Mouse (Mus musculus) lung, embryonic 14.5 days (tissue): ENCODE measurements at regions not wholly inside any gene's neighbourhood (a gene's known extent, or its start where the extent isn't known, plus 50 kb on each side); places are given as distances from the start of the nearest gene placed in this dataset.

ENCODE experiments used
- ATAC-seq: fragments of 200-750 bp; cut with Nextera tagmentation; 2 replicates; pipeline ENCODE4 v1.8.0; 2017; ENCODE audit warnings: mild to moderate bottlenecking, moderate TSS enrichment, moderate library complexity; ENCODE audit not compliant: insufficient read depth
- DNase-seq: peaks from one replicate; pipeline ENCODE4 v3.0.0-alpha.2; 2015
- H3K27ac ChIP-seq: fragments of 300-500 bp; sonication (generic); 2 replicates; pipeline ENCODE4 v1.5.1; 2014; ENCODE audit warnings: low read depth, mild to moderate bottlenecking, moderate library complexity
- H3K27me3 ChIP-seq: fragments of 300-500 bp; sonication (generic); 2 replicates; pipeline ENCODE4 v1.6.1; 2014; ENCODE audit warnings: low read length, control low read depth; ENCODE audit not compliant: insufficient read depth
- H3K36me3 ChIP-seq: fragments of 300-500 bp; sonication (generic); 2 replicates; pipeline ENCODE4 v1.6.1; 2014; ENCODE audit warnings: control low read depth; ENCODE audit not compliant: insufficient read depth
- H3K4me1 ChIP-seq: fragments of 300-500 bp; sonication (generic); 2 replicates; pipeline ENCODE4 v1.6.1; 2014; ENCODE audit warnings: antibody characterized with exemption, control low read depth; ENCODE audit not compliant: insufficient read depth
- H3K4me2 ChIP-seq: fragments of 300-500 bp; sonication (generic); 2 replicates; pipeline ENCODE4 v1.6.1; 2014; ENCODE audit warnings: mild to moderate bottlenecking
- H3K4me3 ChIP-seq: fragments of 300-500 bp; sonication (generic); 2 replicates; pipeline ENCODE4 v1.5.1; 2014; ENCODE audit warnings: low read depth, low read length
- H3K9ac ChIP-seq: fragments of 300-500 bp; sonication (generic); 2 replicates; pipeline ENCODE4 v1.6.1; 2014
- H3K9me3 ChIP-seq: fragments of 300-500 bp; sonication (generic); 2 replicates; pipeline ENCODE4 v1.6.1; 2016; ENCODE audit warnings: low read depth, low read length, control low read depth
- CTCF ChIP-seq: IDR thresholded peaks from 2 replicates; pipeline ENCODE4 v1.5.1; 2016; ENCODE audit warnings: antibody characterized with exemption, low read depth
- WGBS: fragments of 180-500 bp; shearing (Covaris S2); extraction: QIAGEN DNeasy Blood & Tissue Kit; methylation state at CpG from one replicate; pipeline ENCODE4 v1.1.7; 2014; 5-methylcytosine and 5-hydroxymethylcytosine counted together

GRCm38 (mm10) chr12:27470346-27470745 lies 128.0 kb upstream of the Sox11 start:
- ATAC-seq (no peak), DNase-seq (no peak)
- H3K4me3 ChIP-seq = no peak overlapping the region
- peaks cover 8% of the 10 kb centered on the region; the same call in 1 of the 2 replicates for H3K4me1 ChIP-seq
- no peak overlapping the region for H3K9ac ChIP-seq
- no peaks in the 10 kb centered on the region for H3K9me3 ChIP-seq
- H3K4me2 ChIP-seq = no peak overlapping the region
- H3K36me3 ChIP-seq = no peaks in the 10 kb centered on the region
- no peak for TF ChIP-seq CTCF
- no peaks in the 10 kb centered on the region for H3K27me3 ChIP-seq
- H3K27ac ChIP-seq = no peak overlapping the region

GRCm38 (mm10) chr12:27468782-27469181 lies 126.4 kb upstream of the Sox11 start:
- H3K36me3 ChIP-seq = no peaks in the 10 kb centered on the region
- no peak overlapping the region for H3K4me2 ChIP-seq
- ATAC-seq (no peak), DNase-seq (no peak)
- TF ChIP-seq CTCF = no peak
- H3K9me3 ChIP-seq = no peaks in the 10 kb centered on the region
- no peak overlapping the region for H3K4me3 ChIP-seq
- no peak overlapping the region for H3K9ac ChIP-seq
- no peak overlapping the region for H3K27ac ChIP-seq
- no peaks in the 10 kb centered on the region for H3K27me3 ChIP-seq
- H3K4me1 ChIP-seq = peaks cover 10% of the 10 kb centered on the region; the same call in 1 of the 2 replicates
- WGBS = 67% methylated on average over 1 of the region's 1 CpGs

GRCm38 (mm10) chr12:27468141-27468540 lies 125.8 kb upstream of the Sox11 start:
- ATAC-seq = no peak
- Histone ChIP-seq H3K9me3 (no peaks in the 10 kb centered on the region), H3K4me2 (no peak overlapping the region), H3K36me3 (no peaks in the 10 kb centered on the region), H3K27me3 (no peaks in the 10 kb centered on the region), H3K9ac (no peak overlapping the region), H3K4me3 (no peak overlapping the region), H3K27ac (no peak overlapping the region), H3K4me1 (peaks cover 10% of the 10 kb centered on the region; the same call in 1 of the 2 replicates)
- no peak for TF ChIP-seq CTCF
- WGBS = 84% methylated on average over 3 of the region's 3 CpGs
- DNase-seq = no peak

GRCm38 (mm10) chr12:27465499-27466150 lies 123.3 kb upstream of the Sox11 start:
- DNase-seq = peak; percentile 51
- H3K4me2 ChIP-seq = no peak overlapping the region
- TF ChIP-seq CTCF = no peak
- H3K4me1 ChIP-seq = peaks cover 10% of the 10 kb centered on the region; the same call in 1 of the 2 replicates
- H3K9ac ChIP-seq = 0 out of 2 replicates have a peak overlapping the region, but pooled peaks have one; percentile 17
- peak; percentile 77; the same call in 1 of the 2 replicates for ATAC-seq
- 11% methylated on average over 3 of the region's 3 CpGs for WGBS
- no peaks in the 10 kb centered on the region for H3K27me3 ChIP-seq
- no peak overlapping the region for H3K4me3 ChIP-seq
- no peaks in the 10 kb centered on the region for H3K36me3 ChIP-seq
- peak overlapping the region; percentile 47; the same call in 1 of the 2 replicates for H3K27ac ChIP-seq
- H3K9me3 ChIP-seq = no peaks in the 10 kb centered on the region

GRCm38 (mm10) chr12:27458674-27459073 lies 116.3 kb upstream of the Sox11 start:
- Histone ChIP-seq H3K36me3 (no peaks in the 10 kb centered on the region), H3K27me3 (no peaks in the 10 kb centered on the region), H3K4me3 (no peak overlapping the region), H3K9me3 (peaks cover 4% of the 10 kb centered on the region; the same call in 1 of the 2 replicates), H3K4me2 (no peak overlapping the region), H3K27ac (no peak overlapping the region), H3K4me1 (no peaks in the 10 kb centered on the region), H3K9ac (no peak overlapping the region)
- WGBS = 37% methylated on average over 4 of the region's 4 CpGs
- no peak for ATAC-seq
- TF ChIP-seq CTCF = no peak
- no peak for DNase-seq

GRCm38 (mm10) chr12:27437661-27438345 lies 95.4 kb upstream of the Sox11 start:
- no peak overlapping the region for H3K27ac ChIP-seq
- no peak overlapping the region for H3K4me3 ChIP-seq
- H3K9ac ChIP-seq = no peak overlapping the region
- H3K27me3 ChIP-seq = no peaks in the 10 kb centered on the region
- ATAC-seq (no peak), DNase-seq (peak; percentile 57)
- H3K36me3 ChIP-seq = no peaks in the 10 kb centered on the region
- no peaks in the 10 kb centered on the region for H3K4me1 ChIP-seq
- H3K9me3 ChIP-seq = no peaks in the 10 kb centered on the region
- no peak overlapping the region for H3K4me2 ChIP-seq
- WGBS = 47% methylated on average over 6 of the region's 6 CpGs
- no peak for TF ChIP-seq CTCF

GRCm38 (mm10) chr12:27431338-27431737 lies 89.0 kb upstream of the Sox11 start:
- ATAC-seq (no peak), DNase-seq (no peak)
- no peaks in the 10 kb centered on the region for H3K27me3 ChIP-seq
- H3K4me3 ChIP-seq = no peak overlapping the region
- H3K4me1 ChIP-seq = no peaks in the 10 kb centered on the region
- no peaks in the 10 kb centered on the region for H3K36me3 ChIP-seq
- H3K9ac ChIP-seq = no peak overlapping the region
- TF ChIP-seq CTCF = no peak
- 69% methylated on average over 2 of the region's 2 CpGs for WGBS
- no peak overlapping the region for H3K27ac ChIP-seq
- H3K9me3 ChIP-seq = no peaks in the 10 kb centered on the region
- H3K4me2 ChIP-seq = no peak overlapping the region
